Mouse (Mus musculus): ENCODE measurements around the gene H2-DMb2.

DNA sequence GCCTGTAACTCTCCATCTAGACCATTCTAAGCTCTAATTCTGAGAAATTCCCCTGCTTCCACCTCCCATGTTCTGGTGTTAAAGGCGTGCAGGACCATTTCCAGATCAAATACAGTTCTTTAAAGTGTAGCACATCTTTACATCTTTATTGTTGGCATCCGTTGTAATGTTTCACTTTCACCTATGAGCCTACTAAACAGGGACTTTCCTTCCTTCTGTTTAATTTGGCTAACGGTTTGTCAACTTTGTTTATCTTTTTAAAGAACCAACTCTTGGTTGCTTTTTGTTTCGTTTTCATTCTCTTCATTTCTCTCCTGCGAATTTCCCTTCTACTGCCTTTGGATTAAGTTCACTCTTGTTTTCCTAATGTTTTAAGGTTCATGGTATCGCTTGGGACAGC lies 40.3 kb upstream of the H2-DMb2 start:
- no peak for TF ChIP-seq CTCF (conservative IDR thresholded peaks at IDR 0.05; ENCODE audit: low read length)
- TF ChIP-seq POU5F1 (IDR thresholded peaks at IDR 0.05; ENCODE audit: borderline replicate concordance, low read length): no peak
- TF ChIP-seq NANOG (IDR thresholded peaks at IDR 0.05; ENCODE audit: borderline replicate concordance, low read length): no peak
